Mouse (Mus musculus) frontal cortex, postnatal 14 days (tissue): ENCODE data around the gene Lat.
"Not testable (repeated sequence)": the region's sequence is repeated elsewhere in the genome, so short reads cannot be mapped to it uniquely, and the experiment has no call there.

Source experiments
- DNase-seq, 2 experiments: peaks; one replicate each; pipeline ENCODE4 v3.0.0; 2022; ENCODE audit warnings: low spot score in 2 of 2

The Lat gene

DNA sequence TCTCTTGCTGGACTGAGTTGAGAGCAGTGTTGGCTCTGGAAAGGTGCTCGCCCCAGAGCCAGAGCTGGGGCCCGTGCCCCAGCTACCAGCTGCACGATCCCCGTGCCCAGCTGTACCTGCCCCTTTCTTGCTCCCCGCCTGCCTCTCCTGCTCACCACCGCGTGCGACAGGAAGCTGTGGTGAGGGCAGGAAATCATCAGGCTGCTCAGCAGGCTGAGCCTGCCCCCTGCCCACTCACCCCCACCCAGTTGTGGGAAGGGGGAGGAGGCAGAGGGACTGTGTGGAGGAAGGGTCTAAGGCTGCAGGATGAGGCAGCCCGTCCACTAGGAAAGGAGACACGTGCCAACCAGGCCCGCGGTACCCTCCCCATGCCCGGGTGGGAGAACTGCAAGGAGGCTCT, at the start of gene Lat:
Gene Lat (minus strand): TSS at position 178 of the 400 bp plus-strand sequence.
- DNase-seq = no peak

DNA sequence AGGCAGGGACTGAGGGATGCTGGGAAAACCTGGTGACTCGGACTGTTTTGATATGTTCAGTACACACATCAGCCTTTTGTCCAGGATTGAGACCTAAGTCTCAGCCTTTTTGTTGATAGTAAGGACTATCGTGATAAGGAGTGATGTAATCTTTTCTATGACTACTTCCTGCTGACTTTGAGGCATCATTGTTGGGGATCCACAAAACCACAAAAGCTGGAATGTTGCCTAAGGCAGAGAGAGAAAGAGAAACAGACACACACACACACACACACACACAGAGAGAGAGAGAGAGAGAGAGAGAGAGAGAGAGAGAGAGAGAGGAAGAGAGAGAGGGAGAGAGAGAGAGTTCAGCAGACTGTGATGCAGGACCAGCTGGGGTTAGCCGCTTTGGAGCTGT, 49.1 kb upstream of the Lat start:
- DNase-seq = no peak

DNA sequence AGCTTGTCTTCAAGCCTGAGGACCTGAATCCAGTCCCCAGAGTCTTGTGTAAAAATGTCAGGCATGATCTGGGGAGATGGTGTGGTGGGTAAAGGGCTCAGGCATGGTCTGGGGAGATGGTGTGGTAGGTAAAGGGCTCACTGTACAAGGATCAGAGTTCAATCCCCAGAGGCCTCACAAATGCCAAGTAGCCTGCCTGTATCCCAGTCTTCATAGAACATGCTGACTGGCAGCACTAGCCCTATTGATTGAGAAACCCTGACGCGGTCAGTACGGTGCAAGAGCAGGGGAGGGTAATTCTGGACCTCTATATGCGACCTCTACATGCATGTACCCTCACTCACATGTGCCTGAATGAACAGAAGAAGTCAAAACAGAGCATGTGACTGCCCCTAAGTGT, 48.2 kb upstream of the Lat start:
- DNase-seq = no peak

DNA sequence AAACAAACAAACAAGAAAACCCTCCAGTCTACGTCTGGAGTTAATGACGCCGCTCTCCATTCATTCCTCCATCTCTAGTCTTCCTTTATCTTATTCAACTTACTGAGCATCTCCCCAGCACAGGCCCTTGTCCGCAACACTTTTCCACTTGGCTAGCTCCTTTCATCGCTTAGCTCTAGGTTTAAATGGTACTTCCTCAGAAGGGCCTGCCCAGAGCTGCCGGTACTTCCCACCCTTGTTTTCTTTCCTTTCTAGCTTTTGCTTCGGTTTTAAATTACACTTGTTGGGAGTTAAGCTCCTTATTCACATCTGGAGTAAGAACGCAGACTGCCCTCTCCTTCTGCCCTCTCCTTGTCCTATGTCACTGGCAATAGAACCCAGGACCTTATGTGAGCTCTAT, 47.7 kb upstream of the Lat start:
- DNase-seq = no peak

DNA sequence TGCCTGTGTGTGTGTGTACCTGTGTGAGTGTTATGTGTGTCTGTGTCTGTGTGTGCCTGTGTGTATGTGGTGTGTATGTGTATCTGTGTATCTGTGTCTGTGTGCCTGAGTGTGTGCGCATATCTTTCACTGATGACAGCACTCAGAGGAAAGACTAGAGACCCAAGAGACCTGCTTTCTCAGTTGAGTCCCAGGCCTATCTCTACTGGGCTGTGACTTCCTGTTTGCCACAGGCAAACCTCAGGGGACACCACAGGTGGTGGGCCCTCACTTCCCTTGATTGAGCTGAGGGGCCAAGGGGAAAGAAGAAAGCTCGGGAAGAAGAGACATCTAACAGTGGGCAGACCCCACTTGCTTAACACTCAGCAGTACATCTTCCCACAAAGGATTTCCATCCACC, 47.2 kb upstream of the Lat start:
- no peak for DNase-seq

DNA sequence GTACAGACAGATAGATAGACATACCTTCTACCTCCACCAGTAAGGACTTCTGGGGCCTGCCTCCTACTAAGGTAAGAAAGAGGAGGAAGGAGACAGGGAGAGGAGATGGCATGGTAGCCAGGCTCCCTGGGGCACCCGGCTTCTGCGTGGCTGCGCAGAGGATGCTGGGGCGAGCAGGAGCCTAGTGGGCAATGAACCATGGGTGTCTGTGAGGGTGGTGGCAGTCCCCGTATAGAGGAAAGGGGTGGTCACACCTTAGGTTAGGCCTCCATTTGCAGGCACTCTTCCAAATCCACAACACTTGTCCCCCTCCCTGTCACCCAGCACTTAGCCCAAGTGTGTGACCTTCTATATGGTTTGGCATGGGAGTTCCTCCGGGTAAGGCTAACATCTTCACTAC, 45.4 kb upstream of the Lat start, which contains the start of gene Cd19:
Gene Cd19 (minus strand): TSS at position 165 of the 400 bp plus-strand sequence.
- DNase-seq = no peak

DNA sequence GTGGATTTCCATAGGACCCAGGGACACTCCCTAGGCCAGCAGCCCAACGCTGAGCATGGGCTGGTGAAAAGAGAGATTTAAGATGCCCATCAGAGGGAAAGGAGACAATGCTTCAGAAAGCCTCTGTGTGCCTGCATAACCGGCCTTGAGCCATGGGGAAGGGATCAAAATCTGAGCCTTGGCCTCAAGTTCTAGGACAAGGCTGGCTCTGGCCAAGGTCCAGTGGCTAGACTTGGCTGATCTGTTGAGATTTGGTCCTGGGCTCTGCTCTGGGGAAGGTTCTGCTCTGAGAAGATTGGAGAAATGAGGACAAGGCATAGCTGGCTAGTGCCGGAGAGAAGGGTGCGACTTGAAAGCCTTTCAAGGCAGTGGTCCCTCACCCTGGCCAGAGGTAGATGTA, 41.7 kb upstream of the Lat start:
- no peak for DNase-seq

DNA sequence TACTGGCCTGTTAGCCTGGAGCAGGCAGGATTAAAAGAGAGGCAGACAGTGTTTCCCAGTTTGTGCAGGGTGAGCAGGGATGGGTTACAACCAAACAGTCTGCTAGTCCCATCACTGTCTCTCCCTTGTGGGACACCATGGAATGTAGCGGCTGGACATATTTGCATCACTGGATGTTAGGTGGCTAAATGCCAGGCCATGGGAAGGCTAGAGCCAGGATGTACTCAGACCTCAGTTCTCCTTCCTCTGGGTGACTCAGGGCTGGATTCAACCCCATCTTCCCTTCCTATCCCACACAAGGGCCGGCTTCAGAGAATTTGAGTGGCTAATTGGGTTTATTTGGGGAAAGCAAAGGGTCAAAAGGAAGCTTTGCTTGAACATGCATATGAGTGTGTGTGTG, 39.3 kb upstream of the Lat start:
- DNase-seq = no peak

DNA sequence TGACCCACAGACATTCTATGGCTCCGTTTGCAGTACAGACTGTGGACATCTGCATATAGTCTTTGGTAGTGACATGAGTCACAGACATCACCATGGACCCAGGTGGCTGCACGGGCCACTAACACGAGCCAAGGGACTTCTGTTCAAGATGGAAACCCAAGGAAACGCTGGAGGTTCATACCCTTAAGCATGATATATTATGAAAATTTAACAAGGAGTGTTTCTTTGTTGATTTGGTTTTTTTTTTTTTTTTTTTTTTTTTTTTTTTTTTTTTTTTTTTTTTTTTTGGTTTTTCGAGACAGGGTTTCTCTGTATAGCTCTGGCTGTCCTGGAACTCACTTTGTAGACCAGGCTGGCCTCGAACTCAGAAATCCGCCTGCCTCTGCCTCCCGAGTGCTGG, 33.1 kb upstream of the Lat start:
- not testable (repeated sequence) for DNase-seq

DNA sequence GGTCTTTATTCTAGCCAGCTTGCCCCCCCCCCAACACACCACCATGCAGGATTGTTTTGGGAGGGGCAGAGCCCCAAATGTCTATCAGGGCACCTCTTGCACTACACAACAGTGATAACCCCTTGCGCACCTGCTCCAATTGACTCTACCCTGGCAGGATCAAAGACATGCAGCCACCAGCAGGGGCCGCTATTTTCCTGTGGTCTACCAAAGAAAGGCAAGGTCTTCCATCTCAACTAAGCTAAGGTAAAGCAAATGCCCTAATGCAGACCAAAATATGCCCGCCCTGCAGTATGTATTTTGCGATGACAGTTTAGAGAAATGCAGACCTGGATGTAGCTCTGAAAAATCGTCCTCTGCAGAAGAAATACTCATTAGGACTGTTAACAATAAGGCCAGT, 30.2 kb upstream of the Lat start:
- peak; percentile 29 to 71 for DNase-seq

DNA sequence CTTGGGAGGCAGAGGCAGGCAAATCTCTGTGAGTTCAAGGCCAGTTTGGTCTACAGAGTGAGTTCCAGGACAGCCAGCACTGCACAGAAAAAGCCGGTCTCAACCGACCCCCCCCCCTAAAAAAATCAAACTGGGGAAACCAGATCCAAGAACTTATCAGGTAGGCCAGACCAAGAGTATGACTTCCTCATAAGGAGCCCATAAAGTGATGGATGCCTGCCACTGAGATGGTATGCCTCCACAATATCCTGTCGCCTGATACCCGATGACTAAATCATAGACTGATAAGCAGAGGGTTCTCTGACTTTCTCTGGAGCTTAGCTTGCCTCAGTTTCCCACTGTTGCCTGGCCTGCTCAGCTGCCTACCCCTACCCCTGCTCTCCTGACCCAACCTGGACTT, 28.5 kb upstream of the Lat start:
- DNase-seq = no peak

DNA sequence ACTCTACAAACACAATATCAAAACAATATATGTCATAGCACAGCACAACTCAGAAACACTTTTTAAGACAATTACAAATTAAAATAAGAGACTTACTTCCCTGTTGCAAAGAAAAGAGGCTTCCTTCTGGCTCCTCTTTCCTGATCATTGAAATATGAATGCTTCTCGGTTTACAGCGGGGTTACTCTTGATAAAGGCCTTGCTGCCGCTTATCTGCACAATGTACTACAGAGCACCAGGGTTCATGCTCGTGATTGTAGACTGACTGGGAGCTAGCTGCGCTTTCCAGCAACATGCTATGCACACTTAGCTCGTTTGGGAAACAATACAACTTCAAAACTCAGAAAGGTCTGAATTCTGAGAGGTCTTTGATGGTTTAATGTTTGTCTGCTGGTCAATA, 27.9 kb upstream of the Lat start:
- no peak for DNase-seq

DNA sequence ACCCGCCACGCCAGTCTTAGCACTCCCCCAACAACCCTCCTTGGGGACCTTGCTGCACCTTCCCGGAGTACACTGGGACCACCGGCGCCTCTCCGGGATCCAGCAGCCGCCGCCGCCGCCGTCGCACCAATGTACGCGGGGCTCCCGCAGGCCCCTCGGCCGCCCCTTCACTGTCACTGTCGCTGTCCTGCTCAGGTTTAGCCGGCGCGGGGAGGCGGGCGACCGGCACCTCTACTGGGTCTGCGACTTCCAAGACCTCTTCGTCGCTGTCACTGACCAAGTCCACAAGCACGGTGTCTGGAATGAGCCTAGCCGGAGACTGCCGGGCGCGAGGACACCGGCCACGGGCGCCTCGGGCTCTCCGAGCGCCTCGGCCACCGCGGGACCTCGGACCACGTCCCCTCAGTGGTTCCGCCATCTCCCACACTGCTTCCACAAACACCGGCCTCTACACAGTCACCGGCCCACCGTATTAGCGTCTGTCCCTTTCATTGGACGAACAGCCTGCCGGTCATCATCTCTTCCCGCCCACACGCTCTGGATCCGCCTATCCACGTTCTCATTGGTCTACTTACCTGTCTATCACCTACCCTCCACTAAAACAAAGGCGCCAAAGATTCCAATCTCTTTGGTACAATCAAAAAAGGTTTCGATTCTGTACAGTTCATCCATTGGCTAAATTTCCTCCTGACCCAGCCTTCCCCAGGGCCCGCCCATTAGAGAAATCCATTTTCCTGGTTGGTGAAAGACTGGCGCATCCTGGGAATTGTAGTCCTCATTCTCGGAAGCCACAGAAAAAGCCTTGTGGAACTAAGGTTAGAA, 27.1 kb upstream of the Lat start, which contains the start of gene Nfatc2ip:
Gene Nfatc2ip (minus strand): TSS at position 440 of the 822 bp plus-strand sequence.
- DNase-seq = peak; percentile 97 to 98

DNA sequence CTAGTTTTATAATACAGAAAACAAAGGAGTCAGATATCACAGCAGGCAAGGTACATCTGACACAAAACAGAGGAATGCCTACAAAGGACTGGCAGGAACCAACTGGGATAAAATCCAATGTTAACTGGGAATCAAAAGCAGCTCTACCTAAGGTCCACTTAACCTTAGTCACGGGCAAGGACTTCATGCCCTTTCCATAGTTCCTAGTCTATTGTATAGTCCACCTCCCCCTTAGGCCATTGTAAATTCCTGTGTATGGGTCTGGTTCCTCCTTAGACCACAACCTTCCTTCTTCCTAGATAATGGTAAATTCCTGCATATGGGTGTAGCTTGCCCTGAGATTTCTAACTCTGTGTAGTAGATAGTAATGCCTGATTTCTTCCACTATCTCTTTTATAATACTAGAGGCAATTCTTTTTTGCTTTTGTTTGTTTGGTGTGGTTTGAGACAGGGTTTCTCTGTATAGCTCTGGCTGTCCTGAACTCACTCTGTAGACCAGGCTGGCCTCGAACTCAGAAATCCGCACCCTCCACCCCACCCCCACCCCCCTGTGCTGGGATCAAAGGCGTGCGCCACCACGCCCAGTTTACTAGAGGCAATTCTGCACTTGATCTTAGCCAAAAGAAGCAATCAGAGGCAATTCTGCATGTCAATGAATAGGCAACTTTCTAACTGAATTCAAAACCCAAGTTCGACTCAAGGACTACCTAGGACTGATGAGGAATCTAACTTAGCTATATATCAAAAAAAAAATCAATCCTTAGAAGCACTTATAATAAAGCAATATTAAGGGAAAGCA, 22.9 kb upstream of the Lat start:
- not testable (repeated sequence) for DNase-seq

DNA sequence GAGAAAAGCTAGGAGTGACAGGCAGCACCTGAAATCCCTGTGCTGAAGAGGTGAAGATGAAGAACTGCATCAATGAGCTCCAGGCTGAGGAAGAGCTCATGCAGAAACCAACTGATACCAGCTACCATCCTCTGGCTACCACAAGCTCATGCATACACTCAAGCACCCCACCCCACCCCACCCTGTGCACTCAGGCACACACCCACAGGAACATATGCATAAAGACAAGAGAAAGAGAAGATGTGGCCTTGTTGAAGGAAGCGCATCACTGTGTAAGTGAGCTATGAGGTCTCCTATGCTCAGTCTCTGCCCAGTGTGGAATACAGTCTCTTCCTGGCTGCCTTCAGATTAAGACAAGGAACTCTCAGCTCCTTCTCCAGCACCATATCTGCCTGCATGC, 18.8 kb upstream of the Lat start:
- DNase-seq = no peak

DNA sequence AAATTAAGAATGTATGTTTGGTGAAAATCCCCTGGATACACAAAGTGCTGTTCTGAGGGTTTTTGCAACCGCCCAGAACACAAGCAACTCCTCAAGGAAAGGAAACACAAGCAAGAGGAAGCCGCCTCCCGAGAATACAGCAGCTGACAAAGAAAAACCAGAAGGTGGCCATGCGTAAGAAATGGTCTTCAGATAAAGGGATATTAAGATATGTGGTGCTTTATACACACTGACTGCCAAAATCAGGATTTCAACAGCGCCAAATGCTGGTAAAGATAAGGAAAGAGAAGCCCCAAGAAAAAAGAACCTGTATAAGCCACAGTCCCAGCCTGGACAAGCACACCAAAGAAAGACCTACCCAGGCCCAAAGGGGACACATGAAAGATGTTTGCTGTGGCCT, 14.2 kb upstream of the Lat start:
- no peak for DNase-seq

DNA sequence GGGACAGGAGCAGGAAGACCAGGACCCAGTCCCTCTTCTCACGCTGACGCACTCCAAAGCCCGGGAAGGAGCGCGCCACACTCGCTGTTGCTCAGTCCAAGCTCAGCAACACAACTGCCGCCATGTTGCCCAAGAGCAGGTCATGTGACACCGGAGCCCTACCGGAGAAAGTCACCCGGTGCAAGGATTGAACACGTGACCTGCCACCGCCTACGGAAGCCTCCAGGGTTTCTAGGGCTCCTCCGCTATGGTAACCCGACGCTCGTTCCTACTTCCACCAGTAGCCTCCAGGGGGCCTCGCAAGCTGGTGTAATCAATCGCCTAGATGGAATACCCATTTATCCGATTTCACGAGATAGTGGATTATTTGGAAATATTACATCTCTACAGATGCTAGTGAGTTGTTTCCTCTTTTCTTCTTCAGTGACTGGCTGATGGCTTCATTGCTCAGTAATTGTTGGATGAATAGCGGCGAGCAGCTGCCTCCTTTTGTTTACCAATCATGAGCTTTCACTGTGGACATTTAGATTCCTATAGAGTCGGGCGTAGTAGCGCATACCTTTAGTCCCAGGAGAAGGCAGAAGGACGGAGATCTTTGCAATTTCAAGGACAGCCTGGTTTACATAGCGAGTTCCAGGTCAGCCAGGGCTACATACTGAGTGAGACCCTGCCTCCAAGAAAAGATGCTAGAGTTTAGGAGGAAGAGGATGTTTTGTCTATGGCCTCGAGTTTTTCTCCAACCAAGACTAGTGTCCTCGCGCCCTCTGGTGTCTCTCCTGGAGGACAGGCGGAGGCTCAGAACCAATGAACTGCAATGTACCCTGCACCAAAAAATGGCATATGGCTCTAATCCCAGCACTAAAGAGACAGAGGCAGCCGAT, 8.1 kb upstream of the Lat start, which contains the start of gene Spns1:
Gene Spns1 (minus strand): TSS at position 173 of the 881 bp plus-strand sequence.
- DNase-seq = peak; percentile 96 to 97

DNA sequence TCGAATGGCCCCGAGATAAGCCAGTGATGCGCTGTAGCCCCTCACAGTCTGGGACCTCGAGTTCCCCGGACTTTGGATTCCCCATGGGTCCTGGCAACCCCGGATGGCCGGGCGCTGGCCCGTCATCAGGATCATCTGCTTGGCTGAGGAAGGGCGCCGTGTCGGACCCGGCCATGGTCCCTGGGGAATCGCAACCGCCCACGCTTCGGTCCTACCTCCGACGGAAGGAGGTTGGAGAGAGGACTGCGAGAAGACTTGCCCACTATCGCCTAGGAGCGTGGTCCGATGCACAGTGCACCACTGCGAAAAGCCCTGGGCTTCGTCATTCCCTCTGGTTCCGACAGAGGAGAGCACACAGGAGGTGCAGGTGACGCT, 7.5 kb upstream of the Lat start:
- DNase-seq = no peak

DNA sequence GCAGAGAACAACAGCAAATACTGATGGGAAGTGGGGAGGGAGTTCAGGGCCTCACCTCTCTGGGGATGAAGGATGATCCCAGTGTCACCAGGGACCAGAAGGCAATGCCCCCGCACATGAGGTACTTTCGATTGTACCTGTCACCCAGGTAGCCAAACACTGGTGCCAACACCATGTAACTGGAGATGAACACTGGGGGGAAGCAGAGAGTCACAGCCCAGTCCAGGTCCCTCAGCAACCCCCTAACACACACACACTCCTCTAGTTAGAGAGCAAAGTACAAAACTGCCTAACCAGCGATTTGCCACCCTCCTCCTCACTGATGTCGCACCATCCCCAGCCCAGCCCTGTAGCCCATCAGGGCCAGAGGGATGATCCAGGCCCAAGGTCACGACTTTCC, 5.6 kb upstream of the Lat start:
- no peak for DNase-seq

DNA sequence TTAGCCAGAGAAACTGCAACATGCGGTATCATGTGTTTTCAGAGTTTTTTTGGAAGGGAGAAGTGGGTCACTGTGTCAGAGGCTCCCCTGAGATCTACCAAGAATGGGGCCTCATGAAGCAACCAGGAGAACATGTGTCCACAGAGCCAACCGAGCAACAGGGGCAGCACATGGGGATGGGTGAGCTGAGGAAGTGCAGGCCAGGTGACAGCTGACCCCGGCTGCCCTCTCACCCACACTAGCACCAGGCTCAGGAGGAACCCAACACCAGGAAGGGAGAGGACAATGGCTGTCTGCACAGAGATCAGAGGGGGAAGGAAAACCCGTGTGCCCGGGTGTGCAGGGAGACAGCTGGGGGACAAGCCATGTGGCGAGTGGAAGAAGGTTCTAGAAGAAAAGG, 5.2 kb upstream of the Lat start:
- no peak for DNase-seq

DNA sequence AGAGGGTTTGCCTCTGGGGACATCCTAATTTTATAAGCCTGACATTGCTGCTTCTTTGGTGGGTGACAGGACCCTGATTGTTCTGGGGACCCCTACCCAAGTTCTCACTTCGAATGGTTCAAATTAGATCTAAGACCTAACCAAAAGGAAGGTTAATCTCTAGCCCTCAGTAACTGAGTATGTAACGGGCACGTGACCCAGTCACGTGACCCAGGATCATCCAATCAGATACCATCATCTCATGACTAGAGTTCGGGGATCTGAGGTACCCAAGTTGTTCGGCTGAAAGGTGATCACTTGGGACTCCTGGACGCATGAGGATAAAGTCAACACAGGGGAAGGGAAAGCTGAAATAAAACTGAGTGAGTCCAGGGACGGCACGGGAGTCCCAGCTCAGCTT, 3.6 kb upstream of the Lat start:
- DNase-seq = no peak

DNA sequence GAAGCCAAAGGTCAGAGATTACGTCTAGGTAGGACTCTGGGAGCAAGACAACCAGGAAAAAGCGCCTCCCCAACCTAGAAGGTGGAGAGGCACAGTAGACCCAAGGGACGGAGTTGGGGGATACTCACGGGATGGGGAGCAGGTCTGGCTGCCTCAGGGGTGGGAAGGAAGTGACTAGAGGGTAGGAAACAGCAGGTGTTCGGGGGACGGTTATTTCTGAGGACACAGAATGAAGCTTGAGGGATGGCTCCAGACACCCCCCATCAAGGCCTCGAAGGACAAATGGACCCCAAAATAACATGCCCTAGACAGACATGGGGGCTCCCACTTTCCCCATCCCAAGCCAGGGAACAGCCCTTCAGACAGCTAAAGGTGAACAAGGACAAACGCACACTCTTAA, 1.0 kb downstream of the Lat start:
- DNase-seq = no peak
